Mouse (Mus musculus) c-Kit-positive CD71-positive TER-119-negative erythroid progenitor cells, embryonic 14.5 days (primary cell): Measurements from ENCODE around the gene Fap.

Experiments
- DNase-seq: peaks from one replicate; pipeline ENCODE4 v3.0.0-alpha.2; 2013; ENCODE audit warnings: low read depth

The Fap gene

DNA sequence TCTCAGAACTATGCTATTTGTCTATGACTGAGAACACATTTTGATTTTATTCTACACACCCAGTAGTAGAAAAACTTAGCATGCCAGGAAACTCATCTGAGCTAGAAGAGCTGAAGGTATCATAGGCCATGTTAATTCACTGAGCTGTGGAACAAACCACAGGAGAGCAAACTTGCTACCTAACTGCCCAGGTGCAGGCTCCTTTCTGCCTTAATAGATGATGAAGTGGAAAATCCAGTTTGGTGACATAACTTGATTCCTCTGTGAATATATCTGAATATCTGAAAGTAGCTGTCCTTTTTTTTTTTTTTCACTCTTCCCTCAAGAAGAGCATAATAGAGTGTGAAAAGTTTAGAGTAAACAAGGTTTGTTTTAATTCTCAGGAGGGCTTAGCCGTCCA, 42.8 kb downstream of the Fap start:
- DNase-seq: no peak

GRCm38 (mm10) chr2:62526399-62526798, 47.5 kb downstream of the Fap start:
- no peak for DNase-seq

DNA sequence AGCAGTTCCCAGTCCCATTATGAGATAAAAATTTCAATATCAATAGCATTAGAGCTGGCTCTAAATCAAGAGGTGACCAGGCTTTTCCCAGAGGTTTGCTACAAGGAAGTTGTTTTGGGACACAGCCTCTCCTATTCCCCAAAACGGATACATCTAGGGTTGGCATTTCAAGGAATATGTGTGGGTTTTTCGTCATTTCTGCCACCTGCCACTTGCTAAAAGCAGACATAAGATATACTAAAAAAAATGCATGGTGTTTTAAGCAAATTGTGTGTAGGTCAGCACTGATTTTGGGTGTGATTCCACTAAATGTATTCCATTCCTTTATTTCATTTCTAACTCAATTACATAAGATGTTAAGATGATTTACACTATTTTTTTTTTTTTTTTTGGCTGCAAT, 56.1 kb downstream of the Fap start:
- DNase-seq: no peak

GRCm38 (mm10) chr2:62514477-62514876, 59.4 kb downstream of the Fap start:
- DNase-seq: no peak

DNA sequence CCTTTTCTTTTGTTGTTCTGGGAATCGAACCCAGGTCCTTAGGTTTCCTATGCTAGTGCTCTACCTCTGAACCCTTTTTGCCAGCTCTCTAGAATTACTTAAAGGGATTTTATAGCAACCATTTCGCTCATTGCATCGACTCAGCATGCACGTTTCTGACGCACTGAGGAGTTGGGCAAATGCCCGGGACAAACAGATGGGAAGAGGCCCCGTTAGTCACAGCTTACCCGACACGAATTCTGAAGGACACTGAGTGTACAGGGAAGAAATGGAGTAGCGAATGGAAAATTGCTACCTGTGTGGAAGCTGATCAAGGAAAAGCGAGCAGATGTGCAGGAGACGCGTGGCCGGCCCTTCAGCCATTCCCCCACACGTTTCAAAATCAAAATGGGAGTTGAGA, 60.4 kb downstream of the Fap start:
- no peak for DNase-seq

GRCm38 (mm10) chr2:62507130-62507529, 66.7 kb downstream of the Fap start:
- no peak for DNase-seq

DNA sequence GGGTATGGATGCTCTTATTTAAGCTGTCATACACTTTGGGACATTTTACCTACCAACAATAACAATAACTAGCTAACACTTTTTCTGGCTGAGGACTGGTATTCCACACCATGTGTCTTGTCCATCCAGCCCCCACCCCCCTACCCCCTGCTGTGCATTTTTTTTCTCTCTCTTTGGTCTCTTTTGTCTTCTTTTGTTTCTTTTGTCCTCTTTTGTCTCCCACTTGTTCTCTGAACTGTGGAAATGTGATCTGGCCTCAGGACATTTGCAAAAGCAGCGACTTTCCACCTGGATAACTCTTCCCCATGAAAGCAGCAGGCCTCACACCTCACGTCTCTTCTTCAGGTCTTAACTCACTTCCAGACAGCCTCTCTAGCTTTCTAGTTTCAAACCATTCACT, 67.4 kb downstream of the Fap start:
- DNase-seq: no peak

DNA sequence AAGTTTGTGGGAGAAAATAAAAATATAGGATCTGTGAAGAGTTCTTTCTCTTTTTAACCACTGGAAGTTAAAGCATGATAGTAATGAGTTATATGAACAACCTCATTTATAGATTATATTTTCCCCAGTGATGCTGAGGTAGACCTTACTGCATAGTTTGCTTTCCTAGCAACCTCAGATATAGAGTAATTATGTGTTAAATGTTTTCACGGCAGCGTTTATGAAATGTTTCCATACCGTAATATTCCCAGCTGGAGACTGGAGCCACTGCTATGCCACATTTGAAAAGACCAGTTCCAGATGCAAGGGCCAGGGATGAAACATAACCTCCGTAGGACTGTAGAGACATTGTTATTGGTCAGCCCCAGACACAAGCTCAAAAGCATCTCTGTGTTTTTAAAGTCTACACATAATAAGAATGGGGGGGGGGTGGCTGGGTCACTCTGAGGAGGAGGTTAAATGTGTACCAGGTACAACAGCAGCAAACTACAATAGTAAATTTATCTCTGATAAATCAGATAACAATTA, 69.5 kb downstream of the Fap start:
- DNase-seq: no peak

DNA sequence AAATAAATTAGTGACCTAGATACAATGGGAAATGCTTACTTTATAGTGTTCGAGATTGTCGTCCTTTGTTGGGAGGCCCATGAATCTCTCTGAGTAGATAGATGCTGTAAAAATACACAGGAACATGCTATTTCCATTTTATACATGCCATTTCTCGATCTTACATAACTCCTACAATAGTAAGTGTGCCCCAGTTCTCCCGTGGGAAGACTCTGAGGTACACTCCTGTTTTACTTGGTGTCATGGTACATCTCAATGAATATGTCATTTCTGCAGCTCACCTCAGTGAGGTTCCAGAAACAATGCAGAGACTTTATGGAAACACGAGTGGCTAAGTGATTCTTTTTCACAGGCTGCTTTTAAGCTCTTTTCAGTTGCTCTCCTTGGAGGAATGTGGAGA, 70.5 kb downstream of the Fap start:
- DNase-seq: no peak

- DNase-seq: no peak
These were observed 71.4 kb downstream of the Fap start for GRCm38 (mm10) chr2:62502516-62502915.

- DNase-seq: no peak
These were observed 75.1 kb downstream of the Fap start for GRCm38 (mm10) chr2:62498821-62499220.

- DNase-seq: no peak
These were observed 75.8 kb downstream of the Fap start for GRCm38 (mm10) chr2:62498086-62498485.

- no peak for DNase-seq
These were observed 76.4 kb downstream of the Fap start for GRCm38 (mm10) chr2:62497333-62498002.

DNA sequence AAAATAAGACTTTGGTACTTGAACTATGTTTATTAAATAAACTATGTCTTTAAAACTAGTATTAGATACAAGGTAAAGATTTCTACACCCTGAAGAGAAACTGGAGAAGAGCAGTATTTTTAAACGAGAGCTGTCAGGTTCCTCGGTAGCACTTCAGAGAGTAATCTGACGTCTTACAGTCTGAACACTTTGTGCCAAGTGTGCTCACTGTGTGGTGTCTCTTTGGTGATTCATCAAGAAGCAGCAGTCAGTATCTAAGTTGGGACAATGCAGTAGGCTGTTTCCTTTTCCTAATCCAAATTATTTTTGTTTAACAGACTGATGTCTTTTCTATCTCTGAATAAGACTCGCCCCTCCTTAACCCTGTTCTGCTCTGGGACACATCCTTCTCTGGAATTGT, 78.5 kb downstream of the Fap start:
- DNase-seq: no peak

- DNase-seq: no peak
These were observed 84.0 kb downstream of the Fap start for GRCm38 (mm10) chr2:62489832-62490231.

DNA sequence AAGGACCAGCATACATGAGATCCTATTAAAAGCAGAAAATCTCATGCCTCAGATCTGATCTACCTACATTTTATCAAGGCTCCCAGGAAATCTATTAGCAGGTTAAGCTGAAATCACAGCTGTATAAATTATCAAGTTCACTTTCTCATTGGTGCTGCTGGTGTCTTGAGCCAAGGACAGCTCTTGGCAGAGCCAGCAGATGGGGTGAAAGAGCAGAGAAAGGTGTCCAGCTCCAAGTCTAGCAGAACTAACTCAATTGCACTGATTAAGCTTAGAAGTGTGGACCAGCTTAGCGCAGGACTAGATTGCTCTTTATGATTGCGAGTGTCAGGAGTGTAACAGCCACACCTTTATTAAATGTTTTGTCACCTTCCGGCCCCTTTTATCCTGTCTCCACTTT, 89.0 kb downstream of the Fap start:
- no peak for DNase-seq

DNA sequence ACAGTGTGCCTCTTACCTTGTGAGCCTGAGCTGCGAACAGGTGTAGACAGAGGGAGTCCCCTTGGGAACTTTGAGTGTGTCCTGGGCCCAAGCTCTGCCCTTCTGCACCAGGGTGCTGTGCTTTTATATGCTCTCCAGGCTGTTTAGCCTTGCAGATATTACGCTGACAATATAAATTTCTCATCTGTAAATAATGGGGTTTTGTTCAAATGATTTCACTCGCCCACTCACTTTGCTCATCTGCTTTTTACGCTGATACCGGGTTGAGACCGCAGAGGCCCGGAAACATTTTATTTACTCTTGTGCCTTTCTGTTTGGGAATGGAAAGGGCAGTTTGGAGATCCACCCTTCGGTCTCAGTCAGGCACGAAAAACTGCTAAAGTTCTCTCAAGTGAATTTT, 90.3 kb downstream of the Fap start, which contains the start of gene Gcg:
Gene Gcg, minus strand, starts transcription at position 101 of the 400 bp plus-strand sequence.
- no peak for DNase-seq

DNA sequence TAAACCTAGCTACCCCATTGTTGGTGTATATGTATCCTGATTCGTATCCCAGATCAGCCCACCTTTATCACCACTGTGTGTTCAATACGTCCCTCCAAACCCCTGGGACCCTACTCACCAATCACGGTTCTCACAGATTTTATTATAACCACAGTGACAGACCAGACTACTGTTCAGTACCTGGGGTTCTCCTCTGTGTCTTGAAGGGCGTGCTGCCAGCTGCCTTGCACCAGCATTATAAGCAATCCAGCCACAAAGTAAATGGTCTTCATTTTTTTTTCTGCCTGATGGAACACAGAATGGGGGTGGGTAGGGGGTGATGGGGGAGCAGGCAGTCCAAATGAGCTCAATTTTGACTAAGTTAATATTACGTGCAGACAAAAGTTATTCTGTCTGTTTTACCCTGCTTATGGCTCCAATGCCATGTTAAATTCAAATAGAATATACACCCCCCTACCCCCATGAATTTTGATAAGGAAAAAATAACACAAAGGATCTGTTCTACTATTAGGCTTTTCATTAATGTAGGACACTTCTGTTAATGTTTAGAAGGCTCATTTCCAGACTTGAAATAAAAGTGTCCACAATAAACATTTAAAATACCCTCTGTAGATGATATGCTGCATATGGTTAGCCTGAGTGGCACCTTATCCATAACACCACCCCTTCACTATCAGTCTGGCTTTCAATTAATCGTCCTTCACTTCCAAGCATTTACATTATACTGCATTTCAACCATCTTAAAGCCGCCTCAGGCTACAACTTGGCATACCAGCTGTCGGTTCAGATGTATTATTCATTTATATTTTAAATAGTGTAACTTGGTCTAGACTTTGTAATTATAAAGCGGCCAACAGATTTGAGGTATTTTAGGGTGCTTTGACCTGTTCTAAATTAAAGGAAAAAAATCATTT, 93.3 kb downstream of the Fap start:
- DNase-seq: no peak

DNA sequence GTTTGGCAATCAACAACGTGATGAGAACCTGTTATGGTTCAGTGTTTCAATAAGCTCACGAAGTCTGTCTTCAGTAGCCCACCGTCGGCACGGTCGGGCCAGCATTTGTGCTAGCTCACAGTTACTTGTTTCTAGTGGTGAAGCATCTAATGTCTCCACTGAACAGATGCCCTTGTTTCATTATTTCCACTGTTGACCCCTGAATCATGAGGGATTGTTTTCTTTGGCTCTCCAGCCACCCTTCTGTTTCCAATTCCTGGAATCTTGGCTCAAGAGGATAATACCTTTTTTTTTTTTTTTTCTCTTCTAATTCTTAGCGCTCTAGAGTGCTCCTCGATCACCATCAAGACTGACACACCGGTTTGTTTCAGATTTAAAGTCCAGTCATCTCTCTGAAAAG, 104.3 kb downstream of the Fap start:
- DNase-seq: no peak

GRCm38 (mm10) chr2:62463287-62463686, 110.6 kb downstream of the Fap start:
- DNase-seq: no peak

DNA sequence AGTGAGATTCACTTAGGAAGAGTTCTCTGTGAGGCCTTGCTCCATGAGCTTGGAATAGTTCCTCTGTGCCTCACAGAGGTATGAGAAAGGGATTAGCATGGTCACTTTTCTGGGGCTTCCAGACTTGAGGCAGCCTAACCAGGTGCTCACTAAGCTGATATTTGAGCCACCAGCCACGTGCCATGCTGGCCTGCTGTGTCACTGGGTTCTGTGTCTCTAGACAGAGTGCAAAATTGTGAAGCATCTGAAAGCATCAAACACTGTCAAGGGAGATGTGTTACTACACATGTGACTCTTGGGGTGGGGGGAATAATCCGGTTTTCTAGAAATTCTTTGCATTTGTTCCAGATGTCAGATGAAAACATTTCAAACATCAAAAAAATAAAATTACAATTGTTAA, 111.7 kb downstream of the Fap start:
- DNase-seq: no peak

- DNase-seq: no peak
These were observed 112.9 kb downstream of the Fap start for GRCm38 (mm10) chr2:62460815-62461450.

DNA sequence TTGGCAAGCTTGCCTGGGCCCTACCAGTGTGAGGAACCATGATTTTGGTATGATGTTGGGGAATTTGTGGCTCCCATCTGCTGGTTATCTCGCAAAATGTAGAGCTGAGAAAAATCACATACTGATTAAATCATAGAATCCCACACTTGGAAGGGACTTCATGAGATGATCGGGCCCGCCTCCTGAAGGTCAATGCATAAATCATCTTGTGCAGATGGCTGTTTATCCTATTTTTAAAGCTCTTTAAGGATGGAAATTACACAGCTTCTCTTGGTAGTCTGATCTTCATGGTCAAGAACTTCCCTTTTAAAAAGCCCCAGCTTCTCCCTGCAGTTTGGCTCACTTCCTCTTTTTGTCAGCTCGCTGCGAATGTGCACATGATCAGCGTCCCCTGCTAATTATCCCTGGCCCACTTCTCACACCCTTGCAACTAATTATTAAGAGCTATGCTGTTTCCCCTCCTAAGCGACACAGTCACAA, 113.6 kb downstream of the Fap start:
- DNase-seq: no peak
